Mouse (Mus musculus) hindbrain, embryonic 16.5 days (tissue): ENCODE data around the gene Pde4a. TPM values are rescaled to one million over a fixed set of nuclear protein-coding genes. Genes with fewer than 3 reads are reported as not detected.

ENCODE experiments used
- ATAC-seq: fragments of 200-750 bp; cut with Nextera tagmentation; 2 replicates; pipeline ENCODE4 v1.8.0; 2017; ENCODE audit warnings: moderate TSS enrichment, moderate library complexity
- H3K27ac ChIP-seq: fragments of 300-500 bp; sonication (generic); 2 replicates; pipeline ENCODE4 v1.5.1; 2014; ENCODE audit warnings: low read depth, mild to moderate bottlenecking, control low read depth, low read length, moderate library complexity
- H3K27me3 ChIP-seq: fragments of 300-500 bp; sonication (generic); replicated peaks from 2 replicates; pipeline ENCODE4 v1.6.1; 2014; ENCODE audit warnings: low read length; ENCODE audit not compliant: control insufficient read depth, insufficient read depth
- H3K36me3 ChIP-seq: fragments of 300-500 bp; sonication (generic); 2 replicates; pipeline ENCODE4 v1.6.1; 2014; ENCODE audit warnings: mild to moderate bottlenecking, low read length, moderate library complexity, mixed read lengths; ENCODE audit not compliant: control insufficient read depth, insufficient read depth
- H3K4me1 ChIP-seq: fragments of 300-500 bp; sonication (generic); 2 replicates; pipeline ENCODE4 v1.6.1; 2014; ENCODE audit warnings: low read depth, low read length; ENCODE audit not compliant: control insufficient read depth, insufficient read depth
- H3K4me2 ChIP-seq: fragments of 300-500 bp; sonication (generic); 2 replicates; pipeline ENCODE4 v1.6.1; 2014; ENCODE audit warnings: mild to moderate bottlenecking, low read length, control low read depth, moderate library complexity
- H3K4me3 ChIP-seq: fragments of 300-500 bp; sonication (generic); 2 replicates; pipeline ENCODE4 v1.5.1; 2014; ENCODE audit warnings: mild to moderate bottlenecking, low read length, control low read depth, moderate library complexity
- H3K9ac ChIP-seq: fragments of 300-500 bp; sonication (generic); 2 replicates; pipeline ENCODE4 v1.6.1; 2014; ENCODE audit warnings: low read depth, mild to moderate bottlenecking, control low read depth, low read length, moderate library complexity
- H3K9me3 ChIP-seq: fragments of 300-500 bp; sonication (generic); 2 replicates; pipeline ENCODE4 v1.6.1; 2014; ENCODE audit warnings: mild to moderate bottlenecking, low read length, moderate library complexity; ENCODE audit not compliant: control insufficient read depth
- WGBS: fragments of 180-500 bp; shearing (Covaris S2); extraction: QIAGEN DNeasy Blood & Tissue Kit; methylation state at CpG from one replicate; pipeline ENCODE4 v1.1.7; 2014; 5-methylcytosine and 5-hydroxymethylcytosine counted together
- polyA plus RNA-seq: library from polyadenylated mRNA; unstranded; fragments of >200 nt; fragmentation: Nextera tagmentation; extraction: Ambion mirVana; gene quantifications from 2 replicates; pipeline ENCODE4 v1.2.1, GENCODE M21; 2015

Pde4a gene
- polyA plus RNA-seq, 1 experiment from 2014 or later, result 50.5 TPM

GRCm38 (mm10) chr9:21204156-21204527 lies 38.6 kb downstream of the Pde4a start:
- Histone ChIP-seq H3K27ac (no peak overlapping the region), H3K4me1 (peaks cover 2% of the 10 kb centered on the region; the same call in 1 of the 2 replicates), H3K4me2 (peak overlapping the region; percentile 58), H3K27me3 (no peaks in the 10 kb centered on the region), H3K4me3 (no peak overlapping the region), H3K36me3 (peaks cover 21% of the 10 kb centered on the region), H3K9ac (no peak overlapping the region), H3K9me3 (no peaks in the 10 kb centered on the region)
- no peak for ATAC-seq
- 30% methylated on average over 8 of the region's 8 CpGs for WGBS

GRCm38 (mm10) chr9:21204528-21205272 lies 39.2 kb downstream of the Pde4a start:
- Histone ChIP-seq H3K9me3 (no peaks in the 10 kb centered on the region), H3K27ac (peak overlapping the region; percentile 29; the same call in 1 of the 2 replicates), H3K4me3 (peak overlapping the region; percentile 33), H3K4me1 (peaks cover 2% of the 10 kb centered on the region; the same call in 1 of the 2 replicates), H3K36me3 (peaks cover 21% of the 10 kb centered on the region), H3K27me3 (no peaks in the 10 kb centered on the region), H3K4me2 (peak overlapping the region; percentile 58), H3K9ac (peak overlapping the region; percentile 47)
- WGBS, result 3% methylated on average over 23 of the region's 23 CpGs
- ATAC-seq, result peak; percentile 76

GRCm38 (mm10) chr9:21206848-21207247 lies 41.3 kb downstream of the Pde4a start:
- H3K36me3 ChIP-seq, result peaks cover 23% of the 10 kb centered on the region
- no peak overlapping the region for H3K4me2 ChIP-seq
- H3K9me3 ChIP-seq, result no peaks in the 10 kb centered on the region
- ATAC-seq, result no peak
- H3K4me3 ChIP-seq, result no peak overlapping the region
- H3K27me3 ChIP-seq, result no peaks in the 10 kb centered on the region
- 92% methylated on average over 6 of the region's 6 CpGs for WGBS
- peaks cover 2% of the 10 kb centered on the region; the same call in 1 of the 2 replicates for H3K4me1 ChIP-seq
- no peak overlapping the region for H3K9ac ChIP-seq
- no peak overlapping the region for H3K27ac ChIP-seq

GRCm38 (mm10) chr9:21208626-21209025 lies 43.1 kb downstream of the Pde4a start:
- H3K27ac ChIP-seq, result no peak overlapping the region
- H3K4me1 ChIP-seq, result peaks cover 2% of the 10 kb centered on the region; the same call in 1 of the 2 replicates
- no peak overlapping the region for H3K4me2 ChIP-seq
- no peak overlapping the region for H3K4me3 ChIP-seq
- ATAC-seq, result no peak
- peaks cover 24% of the 10 kb centered on the region for H3K36me3 ChIP-seq
- H3K9me3 ChIP-seq, result no peaks in the 10 kb centered on the region
- no peaks in the 10 kb centered on the region for H3K27me3 ChIP-seq
- 62% methylated on average over 2 of the region's 2 CpGs for WGBS
- H3K9ac ChIP-seq, result no peak overlapping the region

GRCm38 (mm10) chr9:21210821-21211220 lies 45.3 kb downstream of the Pde4a start:
- 79% methylated on average over 6 of the region's 6 CpGs for WGBS
- no peak overlapping the region for H3K4me3 ChIP-seq
- no peak for ATAC-seq
- H3K9me3 ChIP-seq, result no peaks in the 10 kb centered on the region
- no peak overlapping the region for H3K4me2 ChIP-seq
- no peaks in the 10 kb centered on the region for H3K27me3 ChIP-seq
- H3K4me1 ChIP-seq, result no peaks in the 10 kb centered on the region
- H3K27ac ChIP-seq, result no peak overlapping the region
- H3K36me3 ChIP-seq, result peaks cover 20% of the 10 kb centered on the region
- no peak overlapping the region for H3K9ac ChIP-seq

GRCm38 (mm10) chr9:21211624-21212023 lies 46.1 kb downstream of the Pde4a start:
- H3K36me3 ChIP-seq, result peaks cover 16% of the 10 kb centered on the region
- no peaks in the 10 kb centered on the region for H3K27me3 ChIP-seq
- no peak overlapping the region for H3K27ac ChIP-seq
- H3K4me2 ChIP-seq, result no peak overlapping the region
- no peak overlapping the region for H3K9ac ChIP-seq
- H3K4me3 ChIP-seq, result no peak overlapping the region
- no peaks in the 10 kb centered on the region for H3K4me1 ChIP-seq
- ATAC-seq, result no peak
- WGBS, result 87% methylated on average over 7 of the region's 7 CpGs
- no peaks in the 10 kb centered on the region for H3K9me3 ChIP-seq

- H3K27ac ChIP-seq, result no peak overlapping the region
- 35% methylated on average over 7 of the region's 7 CpGs for WGBS
- H3K4me2 ChIP-seq, result no peak overlapping the region
- H3K9ac ChIP-seq, result no peak overlapping the region
- ATAC-seq, result no peak
- no peak overlapping the region for H3K4me3 ChIP-seq
- H3K4me1 ChIP-seq, result no peaks in the 10 kb centered on the region
- H3K27me3 ChIP-seq, result no peaks in the 10 kb centered on the region
- peaks cover 13% of the 10 kb centered on the region for H3K36me3 ChIP-seq
- no peaks in the 10 kb centered on the region for H3K9me3 ChIP-seq
Observed at GRCm38 (mm10) chr9:21213617-21214190, 48.2 kb downstream of the Pde4a start.

- WGBS, result 63% methylated on average over 25 of the region's 25 CpGs
Observed at GRCm38 (mm10) chr9:21216050-21216841, 50.7 kb downstream of the Pde4a start.

GRCm38 (mm10) chr9:21219820-21220219 lies 54.3 kb downstream of the Pde4a start:
- Histone ChIP-seq H3K9ac (no peak overlapping the region), H3K9me3 (no peaks in the 10 kb centered on the region), H3K4me3 (no peak overlapping the region), H3K4me1 (peaks cover 3% of the 10 kb centered on the region), H3K27me3 (no peaks in the 10 kb centered on the region), H3K36me3 (no peaks in the 10 kb centered on the region), H3K4me2 (no peak overlapping the region), H3K27ac (no peak overlapping the region)
- 61% methylated on average over 3 of the region's 3 CpGs for WGBS
- ATAC-seq, result no peak

More at GRCm38 (mm10) chr9:21216050-21216841, 50.7 kb downstream of the Pde4a start:
- no peaks in the 10 kb centered on the region for H3K9me3 ChIP-seq
- no peak overlapping the region for H3K9ac ChIP-seq
- no peak overlapping the region for H3K27ac ChIP-seq
- H3K4me2 ChIP-seq, result no peak overlapping the region
- H3K27me3 ChIP-seq, result no peaks in the 10 kb centered on the region
- H3K4me1 ChIP-seq, result peaks cover 3% of the 10 kb centered on the region
- H3K4me3 ChIP-seq, result no peak overlapping the region
- peaks cover 7% of the 10 kb centered on the region; the same call in 1 of the 2 replicates for H3K36me3 ChIP-seq
- peak; percentile 26; the same call in 1 of the 2 replicates for ATAC-seq
